Mouse (Mus musculus) small intestine, adult 2 months (tissue): Measurements from ENCODE around the gene Srd5a2.

ENCODE experiments used
- CTCF ChIP-seq: fragments of 200-500 bp; IDR thresholded peaks from 2 replicates; pipeline ENCODE4 v1.5.1; 2012; ENCODE audit warnings: low read depth, mild to moderate bottlenecking, control low read depth, inconsistent platforms, low read length, moderate library complexity, mixed read lengths; ENCODE audit not compliant: insufficient replicate concordance, insufficient read length; ENCODE audit errors: extremely low read depth
- POLR2A ChIP-seq: fragments of 200-500 bp; IDR thresholded peaks from 2 replicates; pipeline ENCODE4 v1.6.1; 2012; ENCODE audit warnings: low read depth, mild to moderate bottlenecking, control low read depth, inconsistent platforms, low read length, moderate library complexity

- TF ChIP-seq CTCF (no peak), POLR2A (no peak)
Observed at GRCm38 (mm10) chr17:73985936-73986335, 61.8 kb downstream of the Srd5a2 start.
